Mouse (Mus musculus) embryonic facial prominence, embryonic 13.5 days (tissue): ENCODE results near the gene Gm30083. TPM values are rescaled to one million over a fixed set of nuclear protein-coding genes. Genes with fewer than 3 reads are reported as not detected.

ENCODE experiments used
- ATAC-seq: fragments of 200-750 bp; cut with Nextera tagmentation; 2 replicates; pipeline ENCODE4 v1.8.0; 2017; ENCODE audit warnings: low read depth; ENCODE audit not compliant: insufficient number of reproducible peaks, insufficient read depth, low FRiP score, low TSS enrichment
- H3K27ac ChIP-seq: fragments of 300-500 bp; sonication (generic); 2 replicates; pipeline ENCODE4 v1.5.1; 2015; ENCODE audit warnings: moderate library complexity, mild to moderate bottlenecking, inconsistent platforms
- H3K27me3 ChIP-seq: fragments of 300-500 bp; sonication (generic); 2 replicates; pipeline ENCODE4 v1.6.1; 2015; ENCODE audit warnings: mild to moderate bottlenecking, inconsistent platforms
- H3K36me3 ChIP-seq: fragments of 300-500 bp; sonication (generic); 2 replicates; pipeline ENCODE4 v1.6.1; 2015; ENCODE audit warnings: mild to moderate bottlenecking, inconsistent platforms
- H3K4me1 ChIP-seq: fragments of 300-500 bp; sonication (generic); 2 replicates; pipeline ENCODE4 v1.6.1; 2015; ENCODE audit warnings: inconsistent platforms
- H3K4me2 ChIP-seq: fragments of 300-500 bp; sonication (generic); 2 replicates; pipeline ENCODE4 v1.6.1; 2015; ENCODE audit warnings: moderate library complexity, mild to moderate bottlenecking, inconsistent platforms
- H3K4me3 ChIP-seq: fragments of 300-500 bp; sonication (generic); 2 replicates; pipeline ENCODE4 v1.5.1; 2015; ENCODE audit warnings: mild to moderate bottlenecking, inconsistent platforms
- H3K9ac ChIP-seq: fragments of 300-500 bp; sonication (generic); 2 replicates; pipeline ENCODE4 v1.6.1; 2015; ENCODE audit warnings: mild to moderate bottlenecking, inconsistent platforms
- H3K9me3 ChIP-seq: fragments of 300-500 bp; sonication (generic); 2 replicates; pipeline ENCODE4 v1.6.1; 2016; ENCODE audit warnings: inconsistent platforms
- WGBS: fragments of 180-500 bp; shearing (Covaris S2); methylation state at CpG from one replicate; pipeline ENCODE4 v1.1.7; 2015; ENCODE audit warnings: mixed read lengths; 5-methylcytosine and 5-hydroxymethylcytosine counted together
- polyA plus RNA-seq: library from polyadenylated mRNA; unstranded; fragments of >200 nt; fragmentation: Nextera tagmentation; extraction: Ambion mirVana; gene quantifications from 2 replicates; pipeline ENCODE4 v1.2.1, GENCODE M21; 2015

Gm30083 gene
- polyA plus RNA-seq, 1 experiment from 2014 or later: not detected

DNA sequence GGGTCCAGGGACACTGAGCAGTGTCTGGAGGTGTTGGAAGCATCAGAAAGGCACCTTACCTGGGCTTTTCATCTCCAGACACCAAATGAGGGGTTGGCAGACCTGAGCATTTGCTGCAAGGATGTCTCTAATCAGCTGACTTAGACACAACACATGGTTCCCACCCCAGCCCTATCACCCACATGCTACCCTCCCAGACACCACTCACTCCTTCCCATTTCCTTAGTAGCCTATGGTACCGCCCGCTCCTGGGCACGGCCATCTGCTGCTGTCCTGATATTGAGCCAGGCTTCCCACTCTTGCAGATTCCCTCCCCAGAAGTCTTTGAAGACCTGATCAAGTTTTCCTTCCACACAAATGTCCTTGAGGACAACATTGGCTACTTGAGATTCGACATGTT lies 56.8 kb downstream of the Gm30083 start:
- Histone ChIP-seq H3K4me3 (no peak overlapping the region), H3K4me2 (no peak overlapping the region), H3K27ac (no peak overlapping the region), H3K9me3 (no peaks in the 10 kb centered on the region), H3K9ac (no peak overlapping the region), H3K27me3 (peaks cover 17% of the 10 kb centered on the region; the same call in 1 of the 2 replicates), H3K36me3 (no peaks in the 10 kb centered on the region), H3K4me1 (no peaks in the 10 kb centered on the region)
- ATAC-seq: no peak
- WGBS: 89% methylated on average over 4 of the region's 4 CpGs

DNA sequence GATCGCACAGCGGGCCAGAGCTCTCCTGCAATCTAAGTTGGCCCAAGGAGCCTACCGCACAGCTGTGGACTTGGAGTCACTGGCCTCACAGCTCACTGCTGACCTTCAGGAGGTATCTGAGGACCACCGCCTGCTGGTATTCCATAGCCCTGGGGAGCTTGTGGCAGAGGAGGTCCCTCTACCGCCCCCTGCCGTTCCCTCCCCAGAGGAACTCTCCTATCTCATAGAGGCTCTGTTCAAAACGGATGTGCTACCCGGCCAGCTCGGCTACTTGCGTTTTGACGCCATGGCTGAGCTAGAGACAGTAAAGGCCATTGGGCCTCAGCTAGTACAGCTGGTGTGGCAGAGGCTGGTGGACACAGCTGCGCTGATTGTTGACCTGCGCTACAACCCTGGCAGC lies 58.9 kb downstream of the Gm30083 start:
- H3K4me2 ChIP-seq: no peak overlapping the region
- 78% methylated on average over 13 of the region's 13 CpGs for WGBS
- no peak for ATAC-seq
- no peak overlapping the region for H3K27ac ChIP-seq
- H3K9me3 ChIP-seq: no peaks in the 10 kb centered on the region
- H3K27me3 ChIP-seq: peaks cover 17% of the 10 kb centered on the region; the same call in 1 of the 2 replicates
- H3K4me3 ChIP-seq: no peak overlapping the region
- 0 out of 2 replicates have a peak, but pooled peaks cover 3% of the 10 kb centered on the region for H3K4me1 ChIP-seq
- no peak overlapping the region for H3K9ac ChIP-seq
- no peaks in the 10 kb centered on the region for H3K36me3 ChIP-seq

DNA sequence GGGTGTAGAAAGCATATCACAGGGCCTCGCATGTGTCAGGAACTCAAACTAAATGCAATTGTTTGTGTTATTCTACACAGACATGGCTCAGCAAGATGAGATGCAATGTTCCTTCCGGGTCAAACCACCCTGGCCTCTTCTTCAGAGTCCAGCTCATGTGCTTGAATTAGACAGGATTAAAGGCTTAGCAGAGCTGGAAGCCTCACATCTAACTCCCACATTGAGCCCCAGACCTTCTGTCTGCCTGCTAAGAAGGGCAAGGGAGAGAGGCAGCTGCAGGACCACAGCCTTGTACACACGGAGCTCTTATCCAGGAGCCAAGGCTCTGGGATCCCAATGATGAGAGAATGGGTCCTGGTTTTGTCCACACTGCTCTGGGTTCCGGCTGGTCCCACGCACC lies 61.2 kb downstream of the Gm30083 start, which contains the start of gene Rbp3:
Gene Rbp3 (plus strand): TSS at position 243 of the 400 bp plus-strand sequence.
- Histone ChIP-seq H3K9ac (no peak within 1 kb of the TSS), H3K36me3 (no peaks in the 10 kb centered on the region), H3K4me1 (0 out of 2 replicates have a peak, but pooled peaks cover 3% of the 10 kb centered on the region), H3K9me3 (no peaks in the 10 kb centered on the region), H3K27ac (no peak within 1 kb of the TSS), H3K27me3 (peaks cover 15% of the 10 kb centered on the region; the same call in 1 of the 2 replicates), H3K4me3 (no peak within 1 kb of the TSS), H3K4me2 (no peak within 1 kb of the TSS)
- no peak for ATAC-seq
- WGBS: 82% methylated on average over 5 of the region's 5 CpGs

DNA sequence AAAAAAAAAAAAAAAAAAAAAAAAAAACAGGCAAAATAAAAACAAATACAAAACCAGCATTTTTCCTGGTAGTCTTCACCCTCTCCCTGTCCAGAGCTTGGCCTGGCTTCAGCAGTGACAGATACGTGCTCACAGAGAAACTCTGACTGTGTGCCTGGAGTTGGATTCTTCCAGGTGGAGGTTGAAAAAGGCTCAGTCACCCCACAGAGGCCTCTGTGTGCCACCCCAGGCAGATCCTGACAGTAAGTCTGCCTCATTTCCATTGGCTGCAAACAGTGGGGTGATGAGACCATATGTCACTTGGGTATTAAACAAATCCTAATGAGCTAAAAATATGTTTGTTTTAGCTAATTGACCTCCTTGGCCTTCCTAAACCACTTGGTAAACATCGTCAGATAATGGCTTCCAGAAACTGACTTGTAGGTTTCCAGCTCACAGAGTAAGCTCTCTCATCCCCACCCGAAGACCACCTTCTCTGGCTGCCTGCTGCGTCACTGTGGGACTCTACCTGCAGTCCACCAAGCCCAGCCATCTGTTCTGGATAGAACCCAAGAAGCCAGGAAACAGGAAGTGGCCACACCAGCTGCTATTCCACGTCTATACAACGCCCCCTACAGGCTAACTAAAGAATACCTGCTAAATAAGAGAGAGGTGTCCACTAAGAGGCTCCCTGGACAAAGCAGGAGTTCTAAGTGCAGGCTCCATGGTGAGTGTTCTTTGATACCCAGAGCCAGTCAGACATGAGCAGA lies 62.6 kb downstream of the Gm30083 start:
- H3K9me3 ChIP-seq: no peaks in the 10 kb centered on the region
- WGBS: 29% methylated on average over 6 of the region's 6 CpGs
- H3K4me1 ChIP-seq: 0 out of 2 replicates have a peak, but pooled peaks cover 3% of the 10 kb centered on the region
- no peak overlapping the region for H3K4me3 ChIP-seq
- no peak overlapping the region for H3K9ac ChIP-seq
- no peak overlapping the region for H3K4me2 ChIP-seq
- ATAC-seq: no peak
- H3K27me3 ChIP-seq: peaks cover 4% of the 10 kb centered on the region; the same call in 1 of the 2 replicates
- no peak overlapping the region for H3K27ac ChIP-seq
- H3K36me3 ChIP-seq: no peaks in the 10 kb centered on the region

DNA sequence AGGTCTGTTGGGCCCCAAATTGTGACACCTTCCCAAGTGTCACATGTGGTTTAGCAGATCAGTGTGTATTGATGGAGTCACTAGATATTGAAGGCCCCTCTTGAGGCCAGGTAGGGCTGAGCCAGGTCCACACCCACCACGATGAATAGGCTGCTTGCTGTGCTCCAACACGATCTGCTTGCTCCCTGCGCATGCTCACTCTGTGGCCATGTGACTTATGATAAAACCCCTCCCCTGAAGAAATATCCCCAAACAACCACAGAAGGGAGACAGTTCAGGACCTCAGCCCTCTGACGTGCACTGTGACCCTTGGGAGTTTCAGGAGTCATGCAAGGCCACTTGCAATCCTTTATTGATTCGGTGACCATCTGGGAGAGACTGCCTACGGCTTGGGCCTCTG lies 68.9 kb downstream of the Gm30083 start:
- WGBS: 73% methylated on average over 6 of the region's 6 CpGs
- Histone ChIP-seq H3K27me3 (peaks cover under 1% of the 10 kb centered on the region), H3K4me1 (no peaks in the 10 kb centered on the region), H3K9ac (no peak overlapping the region), H3K4me2 (no peak overlapping the region), H3K9me3 (no peaks in the 10 kb centered on the region), H3K27ac (no peak overlapping the region), H3K4me3 (no peak overlapping the region), H3K36me3 (no peaks in the 10 kb centered on the region)
- no peak for ATAC-seq

DNA sequence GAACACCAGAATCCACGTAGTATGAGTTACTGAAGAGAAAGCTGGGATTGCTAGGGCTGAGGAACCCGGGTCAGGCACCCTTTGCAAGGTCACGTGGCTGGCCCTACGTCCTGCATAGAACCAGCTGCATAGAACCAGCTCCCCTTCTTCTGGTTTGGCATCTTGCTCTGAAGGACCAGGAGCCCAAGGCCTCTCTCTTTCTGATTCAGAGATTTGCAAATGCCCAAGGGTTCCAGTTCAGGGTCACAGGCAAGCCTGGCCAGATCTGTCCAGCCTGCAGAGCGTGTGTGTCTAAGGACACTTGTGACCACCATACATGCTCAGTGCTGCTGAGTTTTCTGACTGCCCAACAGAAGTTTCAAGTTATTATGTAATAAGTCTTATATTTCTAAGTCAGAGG lies 72.8 kb downstream of the Gm30083 start:
- no peak for ATAC-seq
- Histone ChIP-seq H3K9me3 (no peaks in the 10 kb centered on the region), H3K9ac (no peak overlapping the region), H3K27me3 (peaks cover 2% of the 10 kb centered on the region), H3K36me3 (no peaks in the 10 kb centered on the region), H3K4me1 (0 out of 2 replicates have a peak, but pooled peaks cover 3% of the 10 kb centered on the region), H3K4me2 (no peak overlapping the region), H3K27ac (no peak overlapping the region), H3K4me3 (no peak overlapping the region)
- WGBS: 73% methylated on average over 5 of the region's 5 CpGs

DNA sequence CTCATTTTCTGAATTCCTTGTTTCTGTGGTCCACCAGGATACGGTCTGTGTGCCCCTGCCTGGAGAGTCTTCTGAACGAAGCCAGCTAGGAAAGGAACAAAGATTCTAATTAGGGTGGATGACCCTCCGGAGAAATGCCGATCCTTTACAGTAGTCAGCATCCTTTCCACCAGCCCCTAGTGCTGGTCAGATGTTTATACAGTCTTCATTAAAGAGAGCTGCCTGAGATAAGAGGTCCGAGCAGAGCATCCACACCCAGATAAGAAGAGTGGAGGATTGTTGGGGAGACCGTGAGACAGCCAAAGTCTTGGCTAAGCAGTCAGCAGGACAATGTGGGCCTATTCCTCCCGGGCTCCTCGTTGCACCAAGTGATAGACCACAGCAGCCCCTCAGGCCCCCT lies 74.2 kb downstream of the Gm30083 start, which contains the start of gene Gdf2:
Gene Gdf2 (plus strand): TSS at position 301 of the 400 bp plus-strand sequence.
- Histone ChIP-seq H3K27me3 (peaks cover 10% of the 10 kb centered on the region), H3K9me3 (no peaks in the 10 kb centered on the region), H3K4me3 (no peak within 1 kb of the TSS), H3K4me1 (0 out of 2 replicates have a peak, but pooled peaks cover 3% of the 10 kb centered on the region), H3K4me2 (no peak within 1 kb of the TSS), H3K36me3 (no peaks in the 10 kb centered on the region; the same call in 1 of the 2 replicates), H3K27ac (no peak within 1 kb of the TSS), H3K9ac (no peak within 1 kb of the TSS)
- no peak for ATAC-seq
- WGBS: 73% methylated on average over 8 of the region's 8 CpGs

DNA sequence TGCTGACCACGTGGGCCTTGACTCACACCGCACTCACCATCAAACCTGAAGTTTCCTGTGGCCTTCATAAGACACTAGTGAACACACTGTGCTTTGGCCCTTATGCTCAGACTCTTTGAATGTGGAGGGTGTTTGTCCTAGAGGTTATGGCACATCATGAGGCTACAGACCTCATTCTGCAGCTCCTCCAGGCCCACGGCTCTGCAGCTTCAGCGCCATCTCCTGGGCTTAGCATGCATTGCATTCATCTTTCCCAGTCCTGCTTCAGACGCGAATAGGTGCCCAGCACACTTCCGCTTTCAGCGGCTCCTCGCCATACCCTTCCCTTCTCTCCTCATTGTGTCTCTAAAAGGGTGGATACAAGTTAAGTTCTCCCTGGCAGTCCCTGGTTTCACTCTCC lies 75.9 kb downstream of the Gm30083 start:
- H3K9me3 ChIP-seq: no peaks in the 10 kb centered on the region
- H3K4me2 ChIP-seq: peak overlapping the region; percentile 34; the same call in 1 of the 2 replicates
- peaks cover 21% of the 10 kb centered on the region for H3K27me3 ChIP-seq
- no peaks in the 10 kb centered on the region; the same call in 1 of the 2 replicates for H3K36me3 ChIP-seq
- ATAC-seq: no peak
- WGBS: 28% methylated on average over 9 of the region's 9 CpGs
- H3K27ac ChIP-seq: no peak overlapping the region
- no peak overlapping the region for H3K4me3 ChIP-seq
- H3K9ac ChIP-seq: no peak overlapping the region
- peaks cover 3% of the 10 kb centered on the region; the same call in 1 of the 2 replicates for H3K4me1 ChIP-seq

Other genes with a start within 250 kb of the Gm30083 start
- 21.2 and 22.1 TPM in 2 replicates for gene Gdf10, start 91.6 kb downstream of the Gm30083 start, polyA plus RNA-seq
- 0.08 TPM in 2 replicates for gene Gdf2, start 74.1 kb downstream of the Gm30083 start, polyA plus RNA-seq
- not detected in 2 replicates for gene Rbp3, start 61.2 kb downstream of the Gm30083 start, polyA plus RNA-seq
- gene Zfp488, start 36.4 kb downstream of the Gm30083 start, polyA plus RNA-seq: 0.32 and 0.77 TPM in 2 replicates
- gene Gm5460, start 1.6 kb upstream of the Gm30083 start, polyA plus RNA-seq: not detected in 2 replicates
- gene Antxrl, start 37.5 kb upstream of the Gm30083 start, polyA plus RNA-seq: not detected in 2 replicates
- gene Anxa8, start 70.8 kb upstream of the Gm30083 start, polyA plus RNA-seq: 20.1 and 23.0 TPM in 2 replicates
- not detected in 2 replicates for gene A630023A22Rik, start 87.6 kb upstream of the Gm30083 start, polyA plus RNA-seq
- 0.66 and 0.69 TPM in 2 replicates for gene Npy4r, start 137.3 kb upstream of the Gm30083 start, polyA plus RNA-seq
- 1.5 and 1.7 TPM in 2 replicates for gene Gprin2, start 186.5 kb upstream of the Gm30083 start, polyA plus RNA-seq
- 0.30 and 0.66 TPM in 2 replicates for gene Syt15, start 204.4 kb upstream of the Gm30083 start, polyA plus RNA-seq